Mouse (Mus musculus) WW6 (cell line): Measurements from ENCODE around the gene Tulp4.
"Not testable (repeated sequence)": the region's sequence is repeated elsewhere in the genome, so short reads cannot be mapped to it uniquely, and the experiment has no call there.

Experiments used
- DNase-seq: peaks from one replicate; pipeline ENCODE4 v3.0.0-alpha.2; 2013; ENCODE audit warnings: low read depth, low spot score

Gene Tulp4

GRCm38 (mm10) chr17:6187183-6187582, 80.9 kb downstream of the Tulp4 start:
- DNase-seq: no peak

GRCm38 (mm10) chr17:6189207-6189606, 83.0 kb downstream of the Tulp4 start:
- DNase-seq: no peak

GRCm38 (mm10) chr17:6192275-6192674, 86.0 kb downstream of the Tulp4 start:
- DNase-seq: no peak

GRCm38 (mm10) chr17:6195390-6195789, 89.2 kb downstream of the Tulp4 start:
- no peak for DNase-seq

DNA sequence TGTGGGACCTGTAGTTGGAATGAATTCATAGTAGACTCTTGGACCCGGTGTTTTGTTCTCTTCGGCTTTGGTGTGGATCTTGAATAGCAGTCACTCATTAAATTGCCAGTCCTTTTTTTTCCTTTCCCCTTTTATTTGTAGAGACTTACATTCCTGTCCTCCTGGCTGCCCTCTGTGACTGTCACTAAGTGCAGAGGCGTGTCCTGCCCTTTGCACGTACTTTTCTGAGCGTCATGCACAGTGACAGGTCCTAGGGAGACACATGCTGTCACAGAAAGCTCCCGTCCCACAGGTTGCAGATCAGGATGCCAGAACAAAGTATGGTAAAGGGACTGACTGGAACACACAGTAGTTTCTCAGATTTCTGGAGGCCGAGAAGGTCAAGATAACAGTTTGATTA, 91.3 kb downstream of the Tulp4 start:
- DNase-seq: no peak

DNA sequence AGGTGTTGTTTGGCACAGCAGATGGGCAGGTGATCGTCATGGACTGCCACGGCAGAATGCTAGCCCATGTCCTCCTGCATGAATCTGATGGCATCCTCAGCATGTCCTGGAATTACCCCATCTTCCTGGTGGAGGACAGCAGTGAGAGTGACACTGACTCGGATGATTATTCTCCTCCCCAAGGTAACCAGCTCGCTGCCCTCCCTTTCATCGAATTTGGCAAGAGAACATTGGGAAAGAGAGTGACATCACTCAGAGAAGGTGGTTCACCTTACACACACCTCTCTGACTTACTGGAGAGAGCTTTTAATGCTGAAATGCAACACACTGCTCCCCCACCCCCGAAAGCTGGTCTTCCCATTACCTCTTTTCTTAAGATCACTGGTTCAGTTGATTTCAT, 92.4 kb downstream of the Tulp4 start:
- DNase-seq: no peak

GRCm38 (mm10) chr17:6199166-6199565, 92.9 kb downstream of the Tulp4 start:
- no peak for DNase-seq

GRCm38 (mm10) chr17:6201522-6202250, 95.4 kb downstream of the Tulp4 start:
- no peak for DNase-seq

- DNase-seq: no peak
Observed at GRCm38 (mm10) chr17:6202389-6203110, 96.3 kb downstream of the Tulp4 start.

DNA sequence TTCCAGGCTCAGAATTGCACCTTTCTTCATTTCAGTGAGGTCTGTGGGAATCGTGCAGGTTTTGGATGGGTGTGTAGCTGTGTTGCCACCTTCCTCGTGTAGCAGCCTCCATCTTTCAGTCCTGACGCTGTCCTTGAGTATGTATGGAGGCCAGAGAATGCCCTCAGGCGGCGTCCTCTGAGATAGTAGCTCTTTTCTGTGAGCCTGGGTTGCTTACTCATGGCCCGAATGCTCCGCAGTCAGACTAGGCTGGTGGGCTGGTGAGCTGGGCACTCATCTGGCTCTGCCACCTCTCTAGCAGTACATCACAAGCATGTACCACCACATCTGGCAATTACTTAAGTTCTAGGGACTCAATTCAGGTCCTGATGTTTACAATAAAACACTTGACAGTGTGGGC, 96.9 kb downstream of the Tulp4 start:
- no peak for DNase-seq

GRCm38 (mm10) chr17:6203795-6204194, 97.6 kb downstream of the Tulp4 start:
- DNase-seq: no peak

DNA sequence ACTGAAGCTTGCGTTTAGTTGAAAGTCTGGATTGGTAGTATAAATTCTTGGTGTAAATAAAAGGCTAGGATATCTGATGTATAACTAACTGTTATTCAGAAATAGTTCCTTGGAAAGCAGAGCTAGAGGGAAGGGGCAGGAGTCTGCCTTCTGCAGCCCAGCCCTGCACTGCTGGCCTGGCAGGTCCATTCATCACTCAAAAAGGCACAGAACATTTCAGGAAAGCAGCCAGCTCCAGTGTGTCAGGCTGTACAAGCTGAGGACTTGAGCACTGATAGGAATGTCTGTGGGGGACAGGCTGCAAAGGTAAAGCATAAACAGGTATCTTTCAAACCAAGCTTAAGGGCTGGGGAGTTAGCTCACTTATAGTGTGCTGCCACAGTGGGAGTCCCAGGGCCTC, 105.5 kb downstream of the Tulp4 start:
- DNase-seq: no peak

- DNase-seq: no peak
Observed at GRCm38 (mm10) chr17:6215640-6216039, 109.4 kb downstream of the Tulp4 start.

DNA sequence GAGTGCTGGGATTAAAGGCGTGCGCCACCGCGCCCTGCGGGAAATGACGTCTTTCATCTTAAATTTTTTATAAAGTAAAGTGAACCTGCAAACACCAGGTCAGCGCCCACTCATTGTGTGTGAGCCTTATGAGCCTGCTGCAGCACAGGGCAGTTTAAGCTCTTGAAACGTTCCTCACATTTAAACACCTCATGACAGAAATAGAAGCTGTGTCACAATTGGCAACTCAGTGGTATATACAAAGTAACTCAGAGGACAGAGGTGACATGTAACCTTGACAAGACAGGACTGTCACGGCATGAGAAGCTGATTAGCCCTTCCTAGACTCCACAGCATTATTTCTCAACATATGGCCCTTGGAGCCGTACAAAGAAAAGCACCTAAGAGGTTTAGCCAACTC, 110.3 kb downstream of the Tulp4 start:
- DNase-seq: no peak

GRCm38 (mm10) chr17:6232633-6233032, 126.4 kb downstream of the Tulp4 start:
- not testable (repeated sequence) for DNase-seq

- not testable (repeated sequence) for DNase-seq
Observed at GRCm38 (mm10) chr17:6251298-6251697, 145.1 kb downstream of the Tulp4 start.

DNA sequence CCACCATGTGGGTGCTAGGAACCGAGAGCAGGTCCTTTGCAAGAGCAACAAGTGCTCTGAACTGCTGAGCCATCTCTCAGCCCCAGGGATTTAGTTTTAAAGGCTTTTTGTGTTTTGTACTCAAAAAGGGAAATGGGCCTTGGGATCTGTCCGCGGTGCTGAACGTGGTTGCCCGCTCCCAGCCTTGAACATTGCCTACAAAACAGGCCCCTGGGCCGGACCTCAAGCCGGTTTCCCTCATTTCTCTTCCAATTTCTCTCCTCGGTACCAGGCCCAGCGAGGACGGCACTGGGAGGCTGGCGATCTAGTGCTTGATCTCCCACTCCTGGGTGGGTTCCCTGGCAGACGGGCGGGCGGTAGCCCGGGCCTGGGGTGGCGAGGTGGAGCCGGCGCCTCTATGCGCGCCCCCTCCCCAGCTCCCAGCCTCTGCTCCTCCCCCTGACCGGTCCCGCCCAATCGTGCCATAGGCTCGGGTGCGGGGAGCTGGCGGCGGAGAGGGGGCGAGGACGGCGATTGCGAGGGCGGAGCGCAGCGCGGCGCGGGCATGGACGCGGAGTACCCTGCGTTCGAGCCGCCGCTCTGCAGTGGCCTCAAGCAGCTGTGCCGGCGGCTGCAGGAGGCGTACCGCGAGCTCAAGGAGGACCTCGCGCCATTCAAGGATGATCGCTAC, 150.3 kb downstream of the Tulp4 start, which contains the start of gene Tmem181a:
Tmem181a (plus strand) TSS at position 461 of the 670 bp plus-strand sequence.
- not testable (repeated sequence) for DNase-seq

DNA sequence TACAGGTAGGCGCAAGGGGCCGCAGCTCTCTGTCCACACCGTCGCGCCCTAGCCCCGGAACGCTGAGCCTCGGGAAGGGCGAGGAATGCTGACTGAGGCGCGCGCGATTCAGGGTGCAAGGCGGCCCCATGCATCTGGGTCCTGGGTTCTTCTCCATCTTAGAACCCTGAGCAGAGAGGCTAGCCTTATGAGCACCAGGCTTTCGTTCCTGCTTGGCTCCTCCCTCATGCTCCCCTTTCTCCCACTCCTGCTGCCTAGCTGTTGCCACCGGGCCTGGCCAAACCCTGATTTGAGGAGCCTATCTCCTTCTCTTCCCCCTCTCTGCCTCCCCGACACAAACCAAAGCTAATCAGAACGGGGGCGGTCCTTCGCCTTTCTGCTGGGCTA, 150.8 kb downstream of the Tulp4 start:
- not testable (repeated sequence) for DNase-seq

DNA sequence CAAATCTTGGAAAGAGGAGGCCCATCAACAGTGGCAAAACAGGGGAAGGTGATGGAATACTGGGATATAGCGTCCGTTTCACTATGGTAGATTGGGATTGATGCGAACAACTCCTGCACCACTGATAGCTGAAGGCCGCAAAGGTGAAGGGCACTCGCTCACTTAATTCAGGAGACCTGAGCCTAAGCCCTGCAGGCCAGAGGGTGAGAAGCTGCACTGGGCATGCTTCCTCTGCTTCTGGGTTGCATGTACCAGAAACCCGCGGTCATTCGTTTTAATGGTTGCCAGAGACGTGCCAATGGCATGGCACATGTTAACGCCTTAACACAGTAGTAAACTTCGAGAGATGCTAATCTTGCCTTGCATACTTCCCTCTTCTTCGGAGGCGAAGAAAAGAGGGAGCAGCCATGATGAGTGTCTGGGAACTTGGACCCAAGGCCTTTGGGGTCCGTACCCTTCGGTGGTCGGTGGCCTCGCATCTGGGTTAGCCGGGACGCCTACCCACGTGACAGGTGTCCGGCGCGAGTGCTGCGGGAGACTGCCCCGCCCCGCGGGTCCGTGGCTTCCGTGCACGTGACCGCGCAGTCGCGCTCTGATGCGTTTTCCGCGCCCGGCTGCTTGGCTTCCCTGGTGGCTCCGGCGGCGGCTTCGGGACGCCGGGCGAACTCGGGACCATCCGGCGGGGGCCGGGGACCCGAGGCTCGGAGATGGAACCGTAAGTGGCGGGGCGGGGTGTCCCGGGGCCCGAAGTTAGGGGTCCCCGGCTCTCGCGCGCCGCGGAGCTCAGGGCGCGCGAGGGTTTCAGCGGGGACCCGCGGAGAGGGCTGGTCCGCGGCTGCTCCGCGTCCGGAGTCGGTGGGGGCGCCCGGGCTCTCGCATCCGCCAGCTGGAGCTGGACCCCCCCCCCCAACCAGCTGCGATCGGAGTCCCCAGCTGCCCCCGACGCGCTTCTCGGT, 163.9 kb downstream of the Tulp4 start:
- not testable (repeated sequence) for DNase-seq

DNA sequence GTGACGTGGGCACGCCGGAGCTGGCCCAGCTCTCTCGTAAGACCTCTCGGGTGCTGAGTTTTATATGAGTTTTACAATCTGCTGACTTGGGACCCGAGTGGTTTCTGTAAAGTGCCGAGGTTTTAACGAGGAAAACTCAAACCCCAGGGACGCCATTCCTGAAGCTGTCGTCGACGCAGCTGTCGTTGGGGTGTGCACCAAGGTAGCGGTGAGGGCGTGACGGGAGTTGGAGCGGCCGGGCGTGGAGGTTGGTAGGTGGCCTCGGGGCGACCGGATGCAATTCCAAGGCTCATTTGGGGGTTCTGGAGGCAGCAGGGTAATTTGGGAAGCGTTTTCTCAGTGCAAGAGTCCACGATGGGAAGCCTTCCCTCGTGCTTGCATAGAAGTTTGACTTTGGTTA, 164.6 kb downstream of the Tulp4 start:
- DNase-seq: not testable (repeated sequence)

GRCm38 (mm10) chr17:6271970-6272369, 165.7 kb downstream of the Tulp4 start:
- not testable (repeated sequence) for DNase-seq
